Mouse (Mus musculus): ENCODE results near the gene Psap. TPM values are rescaled to one million over a fixed set of nuclear protein-coding genes. Genes with fewer than 3 reads are reported as not detected.

Psap gene
- total and polyA plus RNA-seq, 2 experiments from 2014 or later, result 259 to 690 TPM

GRCm38 (mm10) chr10:60294621-60295020 is 17.2 kb downstream of the Psap start:
- H3K36me3 ChIP-seq (ENCODE audit: insufficient read depth), result peaks cover 68% of the 10 kb centered on the region
- no peak for ATAC-seq
- WGBS, result 88% methylated on average over 7 of the region's 7 CpGs

DNA sequence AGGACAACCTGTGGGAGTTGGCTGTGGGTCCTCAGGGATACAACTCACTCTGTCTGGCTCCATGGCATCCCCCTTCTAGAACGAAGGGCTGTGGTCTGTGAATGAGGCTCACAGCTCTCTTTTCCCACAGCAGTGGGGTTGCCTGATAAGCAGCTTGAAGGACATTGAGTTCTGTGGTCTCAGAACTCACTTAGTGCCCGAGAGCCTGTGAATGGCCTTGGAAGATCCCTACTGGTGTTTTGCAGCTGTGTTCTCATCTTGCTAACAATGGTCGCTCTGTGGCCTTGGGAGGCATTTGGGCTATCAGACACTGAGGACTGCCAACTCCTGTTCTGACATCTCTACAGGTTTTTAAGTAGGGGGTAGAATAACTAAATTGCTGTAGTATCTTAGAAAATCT is 17.9 kb downstream of the Psap start:
- H3K27ac ChIP-seq (ENCODE audit: low read depth, low read length), result no peak overlapping the region
- WGBS, result 86% methylated on average over 3 of the region's 3 CpGs
- no peaks in the 10 kb centered on the region for H3K9me3 ChIP-seq (ENCODE audit: low read length)
- no peaks in the 10 kb centered on the region for H3K4me1 ChIP-seq (ENCODE audit: insufficient read depth)
- no peak for DNase-seq
- peaks cover 75% of the 10 kb centered on the region for H3K36me3 ChIP-seq (ENCODE audit: insufficient read depth)
- no peak for ATAC-seq
- no peak overlapping the region for H3K4me2 ChIP-seq (ENCODE audit: low read depth)
- no peak overlapping the region for H3K4me3 ChIP-seq (ENCODE audit: low read depth, low read length)
- TF ChIP-seq CTCF (IDR thresholded peaks at IDR 0.05; ENCODE audit: low read depth), result no peak
- H3K9ac ChIP-seq, result no peak overlapping the region
- no peaks in the 10 kb centered on the region for H3K27me3 ChIP-seq (ENCODE audit: insufficient read depth, low read length)

More at GRCm38 (mm10) chr10:60294621-60295020, 17.2 kb downstream of the Psap start:
- no peak overlapping the region for H3K27ac ChIP-seq (ENCODE audit: low read depth, low read length)
- H3K4me1 ChIP-seq (ENCODE audit: insufficient read depth), result no peaks in the 10 kb centered on the region
- H3K4me2 ChIP-seq (ENCODE audit: low read depth), result no peak overlapping the region
- H3K9ac ChIP-seq, result no peak overlapping the region
- no peak for TF ChIP-seq CTCF (IDR thresholded peaks at IDR 0.05; ENCODE audit: low read depth)
- no peaks in the 10 kb centered on the region for H3K27me3 ChIP-seq (ENCODE audit: insufficient read depth, low read length)
- H3K4me3 ChIP-seq (ENCODE audit: low read depth, low read length), result no peak overlapping the region
- DNase-seq, result no peak
- H3K9me3 ChIP-seq (ENCODE audit: low read length), result no peaks in the 10 kb centered on the region

GRCm38 (mm10) chr10:60296027-60296426 is 18.6 kb downstream of the Psap start:
- Histone ChIP-seq H3K4me3 (ENCODE audit: low read depth, low read length) (no peak overlapping the region), H3K27me3 (ENCODE audit: insufficient read depth, low read length) (no peaks in the 10 kb centered on the region), H3K9me3 (ENCODE audit: low read length) (no peaks in the 10 kb centered on the region), H3K9ac (no peak overlapping the region), H3K36me3 (ENCODE audit: insufficient read depth) (peaks cover 82% of the 10 kb centered on the region), H3K27ac (ENCODE audit: low read depth, low read length) (no peak overlapping the region), H3K4me2 (ENCODE audit: low read depth) (no peak overlapping the region), H3K4me1 (ENCODE audit: insufficient read depth) (no peaks in the 10 kb centered on the region)
- WGBS, result 76% methylated on average over 9 of the region's 9 CpGs
- no peak for ATAC-seq
- no peak for TF ChIP-seq CTCF (IDR thresholded peaks at IDR 0.05; ENCODE audit: low read depth)
- DNase-seq, result no peak

GRCm38 (mm10) chr10:60299636-60300035 is 22.2 kb downstream of the Psap start:
- Histone ChIP-seq H3K36me3 (ENCODE audit: insufficient read depth) (peaks cover 76% of the 10 kb centered on the region), H3K4me2 (ENCODE audit: low read depth) (no peak overlapping the region), H3K4me3 (ENCODE audit: low read depth, low read length) (no peak overlapping the region), H3K27ac (ENCODE audit: low read depth, low read length) (no peak overlapping the region), H3K9me3 (ENCODE audit: low read length) (no peaks in the 10 kb centered on the region), H3K4me1 (ENCODE audit: insufficient read depth) (no peaks in the 10 kb centered on the region), H3K9ac (no peak overlapping the region), H3K27me3 (ENCODE audit: insufficient read depth, low read length) (no peaks in the 10 kb centered on the region)
- ATAC-seq, result no peak
- WGBS, result 92% methylated on average over 12 of the region's 12 CpGs
- no peak for DNase-seq
- TF ChIP-seq CTCF (IDR thresholded peaks at IDR 0.05; ENCODE audit: low read depth), result no peak

DNA sequence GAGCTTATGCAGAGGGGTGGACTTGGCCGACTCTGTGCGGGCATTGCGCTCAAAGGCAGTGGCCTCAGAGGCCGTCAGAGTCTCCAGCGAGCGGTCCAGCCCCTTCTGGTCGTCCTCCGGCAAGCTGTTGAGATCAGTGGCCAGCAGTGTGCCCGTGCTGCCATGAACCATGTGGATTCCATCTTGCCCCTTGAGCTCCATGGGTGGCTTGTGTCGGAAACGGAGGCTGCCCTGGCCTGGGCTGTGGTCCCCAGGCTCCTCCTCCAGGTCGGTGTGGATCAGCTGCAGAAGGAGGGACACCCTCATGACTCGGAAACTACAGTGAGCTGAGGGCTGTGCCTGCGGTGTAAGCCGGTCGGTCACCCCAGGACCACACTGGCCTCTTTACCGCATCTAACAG is 26.0 kb downstream of the Psap start:
- H3K9me3 ChIP-seq (ENCODE audit: low read length), result no peaks in the 10 kb centered on the region
- no peak for TF ChIP-seq CTCF (IDR thresholded peaks at IDR 0.05; ENCODE audit: low read depth)
- H3K27me3 ChIP-seq (ENCODE audit: insufficient read depth, low read length), result no peaks in the 10 kb centered on the region
- H3K36me3 ChIP-seq (ENCODE audit: insufficient read depth), result peaks cover 49% of the 10 kb centered on the region
- DNase-seq, result no peak
- WGBS, result 82% methylated on average over 17 of the region's 17 CpGs
- no peak overlapping the region for H3K9ac ChIP-seq
- no peak overlapping the region for H3K4me2 ChIP-seq (ENCODE audit: low read depth)
- no peaks in the 10 kb centered on the region for H3K4me1 ChIP-seq (ENCODE audit: insufficient read depth)
- no peak overlapping the region for H3K27ac ChIP-seq (ENCODE audit: low read depth, low read length)
- ATAC-seq, result no peak
- no peak overlapping the region for H3K4me3 ChIP-seq (ENCODE audit: low read depth, low read length)

DNA sequence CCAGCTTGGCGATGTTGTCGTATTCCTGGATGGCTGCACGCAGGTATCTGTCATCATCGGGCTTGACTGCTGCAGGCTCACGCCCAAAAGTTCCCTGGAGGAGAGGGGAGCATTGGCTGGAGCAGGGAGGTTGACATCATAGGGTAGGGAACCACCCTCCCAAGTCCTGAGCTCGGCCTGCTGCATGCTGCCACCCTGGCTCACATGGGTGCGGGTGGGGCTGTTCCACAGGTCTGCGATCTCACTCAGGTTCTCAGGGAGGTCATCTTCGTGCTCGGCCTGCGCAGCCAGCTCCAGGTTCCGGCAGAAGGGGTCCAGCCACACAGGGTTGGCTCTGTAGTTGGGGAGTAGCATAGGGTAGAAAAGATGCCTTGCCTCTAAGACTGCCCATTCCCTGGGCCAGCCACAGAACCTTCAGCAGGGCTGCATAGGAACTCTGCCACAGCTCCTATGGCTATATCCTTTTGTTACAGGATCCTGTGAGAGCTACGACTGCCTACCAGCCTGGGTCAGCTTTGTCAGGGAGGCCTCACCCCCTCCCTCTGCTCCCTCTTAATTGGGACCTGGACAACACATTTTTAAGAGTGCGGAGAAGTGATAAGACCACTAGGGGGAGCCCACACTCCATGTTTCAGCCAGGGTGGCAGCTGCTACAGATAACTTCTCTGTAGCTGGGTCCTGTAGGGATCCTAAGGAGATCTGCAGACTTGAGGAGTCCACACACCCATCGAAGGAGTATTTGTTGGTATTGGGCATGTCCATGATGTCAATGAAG is 27.6 kb downstream of the Psap start:
- ATAC-seq (peak; percentile 94), DNase-seq (peak; percentile 90)
- H3K4me2 ChIP-seq (ENCODE audit: low read depth), result no peak overlapping the region
- no peaks in the 10 kb centered on the region for H3K27me3 ChIP-seq (ENCODE audit: insufficient read depth, low read length)
- WGBS, result 63% methylated on average over 15 of the region's 15 CpGs
- H3K36me3 ChIP-seq (ENCODE audit: insufficient read depth), result peaks cover 32% of the 10 kb centered on the region
- no peak overlapping the region for H3K4me3 ChIP-seq (ENCODE audit: low read depth, low read length)
- no peak overlapping the region for H3K9ac ChIP-seq
- H3K27ac ChIP-seq (ENCODE audit: low read depth, low read length), result no peak overlapping the region
- TF ChIP-seq CTCF (IDR thresholded peaks at IDR 0.05; ENCODE audit: low read depth), result peak; percentile 95
- no peaks in the 10 kb centered on the region for H3K9me3 ChIP-seq (ENCODE audit: low read length)
- no peaks in the 10 kb centered on the region for H3K4me1 ChIP-seq (ENCODE audit: insufficient read depth)

- no peak for ATAC-seq
- Histone ChIP-seq H3K36me3 (ENCODE audit: insufficient read depth) (no peaks in the 10 kb centered on the region), H3K9ac (no peak overlapping the region), H3K4me1 (ENCODE audit: insufficient read depth) (no peaks in the 10 kb centered on the region), H3K4me3 (ENCODE audit: low read depth, low read length) (no peak overlapping the region), H3K9me3 (ENCODE audit: low read length) (no peaks in the 10 kb centered on the region), H3K4me2 (ENCODE audit: low read depth) (no peak overlapping the region), H3K27me3 (ENCODE audit: insufficient read depth, low read length) (no peaks in the 10 kb centered on the region), H3K27ac (ENCODE audit: low read depth, low read length) (no peak overlapping the region)
- no peak for TF ChIP-seq CTCF (IDR thresholded peaks at IDR 0.05; ENCODE audit: low read depth)
- no peak for DNase-seq
- WGBS, result 90% methylated on average over 13 of the region's 13 CpGs
Observed at GRCm38 (mm10) chr10:60310629-60311028, 33.2 kb downstream of the Psap start.

Data from forebrain, postnatal 0 days (tissue).